Mouse (Mus musculus) neutrophil, adult 5-6 weeks (primary cell): ENCODE measurements around the gene Tmem45b. TPM values are rescaled to one million over a fixed set of nuclear protein-coding genes. Genes with fewer than 3 reads are reported as not detected.

Experiments used
- ATAC-seq: fragments of 151-379, 151-347 bp; 2 replicates; pipeline ENCODE4 v1.8.0; 2017; ENCODE audit warnings: mild to moderate bottlenecking, moderate TSS enrichment; ENCODE audit not compliant: insufficient number of reproducible peaks, poor library complexity, low FRiP score, severe bottlenecking; ENCODE audit errors: extremely low read depth
- total RNA-seq: library from RNA; stranded (forward); fragments of 200-1000 nt; gene quantifications from 2 replicates; pipeline ENCODE4 v1.2.3, GENCODE M21; 2017

Gene Tmem45b
- total RNA-seq, 1 experiment from 2014 or later = not detected

DNA sequence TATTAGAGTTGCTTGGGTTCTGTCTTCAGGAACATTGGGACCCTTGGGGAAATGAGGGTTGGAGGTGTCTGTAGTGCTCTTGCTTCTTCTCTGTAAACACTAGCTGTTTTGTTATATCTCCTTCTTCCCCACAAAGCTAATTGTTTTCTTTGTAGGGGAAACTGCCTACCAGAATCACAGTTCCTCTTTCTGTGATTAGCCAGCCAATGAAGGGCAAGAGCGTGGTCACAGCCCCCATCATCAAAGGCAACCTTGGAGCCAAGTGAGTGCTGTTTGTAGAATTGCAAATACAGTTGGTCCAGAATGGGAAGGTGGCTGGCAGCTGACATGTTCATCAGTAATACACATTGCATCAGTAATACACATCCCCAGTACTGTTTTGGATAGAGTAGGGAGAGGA is 45.4 kb downstream of the Tmem45b start:
- ATAC-seq = peak; percentile 72; the same call in 1 of the 2 replicates

DNA sequence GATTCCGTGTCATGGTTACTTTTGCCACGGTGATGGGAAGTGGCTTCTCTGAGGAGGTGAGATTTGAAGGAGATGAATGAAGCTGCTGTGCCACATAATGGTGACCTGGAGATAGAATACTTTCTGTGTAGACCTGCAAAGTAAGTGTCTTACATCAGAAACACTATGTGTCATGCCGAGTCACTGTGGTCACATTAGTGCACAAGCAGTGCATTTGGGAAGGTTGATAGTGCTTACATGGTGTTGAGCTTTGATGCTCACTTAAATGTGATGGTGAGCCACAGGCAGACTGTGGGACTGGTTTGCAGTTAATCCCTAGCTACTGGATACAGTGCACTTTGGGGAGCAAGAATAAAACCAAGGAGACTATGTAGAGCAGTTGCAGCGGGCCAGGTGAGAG is 52.1 kb downstream of the Tmem45b start:
- no peak for ATAC-seq

DNA sequence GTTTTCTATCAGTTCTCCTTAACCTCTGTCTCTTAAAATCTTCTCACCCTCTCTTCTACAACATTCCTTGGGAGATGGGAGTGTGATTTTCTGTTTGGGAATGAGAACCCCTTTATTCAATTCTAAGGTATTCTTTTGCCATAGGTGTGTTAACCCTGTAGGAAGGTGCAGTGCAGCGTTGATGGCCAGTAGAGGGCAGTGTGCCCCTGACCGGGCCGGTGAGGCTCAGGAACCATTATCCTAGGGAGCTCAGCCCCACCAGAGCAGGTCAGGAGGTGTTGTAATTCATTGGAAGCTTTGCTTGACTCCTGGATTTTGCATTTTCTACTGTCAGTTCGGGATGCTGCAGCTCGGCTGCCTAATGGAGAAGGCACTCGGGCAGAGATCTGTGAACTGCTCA is 59.0 kb downstream of the Tmem45b start:
- 0 out of 2 replicates have a peak, but pooled peaks have one; percentile 30 for ATAC-seq

- no peak for ATAC-seq
Measured at GRCm38 (mm10) chr9:31404311-31404710, 60.0 kb downstream of the Tmem45b start.

DNA sequence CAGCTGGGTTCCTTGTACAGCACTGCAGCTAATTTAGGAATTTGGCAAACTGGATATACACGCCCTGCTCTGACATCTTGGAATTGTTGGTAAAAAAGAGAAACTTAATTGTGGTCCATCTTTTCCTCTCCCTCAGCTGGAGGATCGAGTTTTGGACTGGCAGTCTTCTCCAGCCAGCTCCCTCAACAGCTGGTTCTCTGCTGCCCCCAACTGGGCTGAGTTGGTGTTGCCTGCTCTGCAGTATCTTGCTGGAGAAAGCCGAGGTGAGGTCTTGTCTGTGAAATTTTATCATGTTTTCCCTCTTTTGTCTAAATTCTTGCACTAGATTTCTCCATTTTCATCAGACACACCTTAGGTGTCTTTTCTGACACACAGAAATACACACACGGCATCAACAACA is 63.8 kb downstream of the Tmem45b start:
- peak; percentile 67; the same call in 1 of the 2 replicates for ATAC-seq

DNA sequence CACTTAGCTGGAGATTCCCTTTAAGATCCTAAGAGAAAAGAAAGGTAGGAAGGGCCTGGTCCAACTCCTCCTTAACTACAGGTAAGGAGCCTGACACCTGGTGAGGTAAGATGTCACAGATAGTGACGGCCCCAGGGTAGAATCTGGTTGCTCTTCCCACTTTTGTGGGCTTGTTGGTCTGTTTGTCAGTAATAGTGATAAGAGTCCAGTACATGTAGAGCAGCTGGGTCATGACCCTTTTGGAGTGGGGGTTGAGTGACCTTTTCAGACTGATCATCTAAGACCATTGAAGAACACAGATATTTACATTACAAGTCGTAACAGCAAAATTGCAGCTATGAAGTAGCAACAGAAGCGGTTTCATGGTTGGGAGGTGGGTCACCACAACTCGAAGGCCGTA is 77.1 kb downstream of the Tmem45b start:
- no peak for ATAC-seq

- ATAC-seq = no peak
Measured at GRCm38 (mm10) chr9:31386368-31387180, 77.7 kb downstream of the Tmem45b start.

GRCm38 (mm10) chr9:31385947-31386354 is 78.3 kb downstream of the Tmem45b start, which contains the start of gene Nfrkb:
TSS of gene Nfrkb (plus strand) at chr9:31386192.
- peak; percentile 99 for ATAC-seq

- no peak for ATAC-seq
Measured at GRCm38 (mm10) chr9:31385500-31385869, 78.8 kb downstream of the Tmem45b start.

DNA sequence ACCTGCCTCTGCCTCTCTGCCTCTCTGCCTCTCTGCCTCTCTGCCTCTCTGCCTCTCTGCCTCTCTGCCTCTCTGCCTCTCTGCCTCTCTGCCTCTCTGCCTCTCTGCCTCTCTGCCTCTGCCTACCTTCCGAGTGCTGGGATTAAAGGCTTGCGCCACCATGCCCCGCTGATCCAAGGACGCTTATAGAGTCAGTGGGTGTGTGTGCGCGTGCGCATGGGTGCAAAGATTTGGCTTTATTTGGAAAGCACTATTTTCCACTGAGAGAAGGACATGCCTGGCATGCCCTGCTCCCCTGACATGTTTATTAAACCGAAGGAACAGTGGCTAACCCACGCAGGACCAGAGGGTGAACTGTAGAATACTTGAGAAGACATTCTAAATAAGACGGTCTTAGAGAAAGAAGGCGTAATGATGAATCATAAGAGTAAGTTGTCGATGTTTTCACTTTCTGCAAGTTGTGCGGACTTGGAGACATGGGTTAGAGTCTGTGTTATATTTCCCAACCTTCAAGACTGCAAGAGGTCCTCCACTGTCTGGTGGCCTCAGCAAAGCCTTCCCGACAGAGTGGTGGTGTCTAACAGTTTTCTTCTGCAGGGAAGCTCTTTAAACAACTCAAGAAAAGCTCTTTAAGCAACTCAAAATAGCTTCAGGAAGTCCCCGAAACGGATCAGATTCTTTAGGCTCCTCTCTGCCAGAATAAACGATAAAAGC is 79.3 kb downstream of the Tmem45b start:
- ATAC-seq = no peak

DNA sequence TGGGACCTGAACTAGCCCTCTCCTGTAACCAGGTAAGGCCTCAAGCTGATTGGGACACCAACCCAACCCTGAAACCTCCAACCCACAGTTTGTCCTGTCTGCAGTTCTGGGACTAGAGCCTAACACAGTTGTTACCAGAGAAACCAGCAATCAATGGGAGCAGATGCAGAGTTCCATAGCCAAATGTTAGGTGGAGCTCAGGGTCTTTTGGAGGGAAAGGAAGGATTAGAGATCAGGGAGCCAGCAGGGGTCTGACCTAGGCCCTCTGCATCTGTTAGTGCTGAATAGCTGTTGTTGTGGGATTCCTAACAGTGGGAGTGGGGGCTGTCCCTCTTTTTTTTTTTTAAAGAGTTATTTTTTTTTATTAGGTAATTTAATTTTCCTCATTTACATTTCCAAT is 87.6 kb downstream of the Tmem45b start:
- no peak for ATAC-seq

Other genes with a start within 250 kb of the Tmem45b start
- gene Prdm10, start 183.9 kb downstream of the Tmem45b start, total RNA-seq = 15.8 and 18.6 TPM in 2 replicates
- gene Nfrkb, start 78.3 kb downstream of the Tmem45b start, total RNA-seq = 62.0 and 62.8 TPM in 2 replicates